Mouse (Mus musculus): ENCODE results near the gene Palm3. TPM values are rescaled to one million over a fixed set of nuclear protein-coding genes. Genes with fewer than 3 reads are reported as not detected.

Palm3 gene
- polyA plus RNA-seq, 1 experiment from 2014 or later, result 6.9 TPM

- Histone ChIP-seq H3K9me3 (no peaks in the 10 kb centered on the region), H3K4me2 (peak overlapping the region; percentile 97), H3K36me3 (no peaks in the 10 kb centered on the region), H3K27me3 (peaks cover 53% of the 10 kb centered on the region), H3K4me1 (peaks cover 28% of the 10 kb centered on the region), H3K9ac (peak overlapping the region; percentile 69), H3K4me3 (peak overlapping the region; percentile 56), H3K27ac (no peak overlapping the region)
- ATAC-seq (ENCODE audit: insufficient number of reproducible peaks, insufficient read depth, low FRiP score, low TSS enrichment, low read depth), result no peak
- 2% methylated on average over 83 of the region's 83 CpGs for WGBS
Measured at GRCm38 (mm10) chr8:84010625-84011611, 10.4 kb upstream of the Palm3 start.

DNA sequence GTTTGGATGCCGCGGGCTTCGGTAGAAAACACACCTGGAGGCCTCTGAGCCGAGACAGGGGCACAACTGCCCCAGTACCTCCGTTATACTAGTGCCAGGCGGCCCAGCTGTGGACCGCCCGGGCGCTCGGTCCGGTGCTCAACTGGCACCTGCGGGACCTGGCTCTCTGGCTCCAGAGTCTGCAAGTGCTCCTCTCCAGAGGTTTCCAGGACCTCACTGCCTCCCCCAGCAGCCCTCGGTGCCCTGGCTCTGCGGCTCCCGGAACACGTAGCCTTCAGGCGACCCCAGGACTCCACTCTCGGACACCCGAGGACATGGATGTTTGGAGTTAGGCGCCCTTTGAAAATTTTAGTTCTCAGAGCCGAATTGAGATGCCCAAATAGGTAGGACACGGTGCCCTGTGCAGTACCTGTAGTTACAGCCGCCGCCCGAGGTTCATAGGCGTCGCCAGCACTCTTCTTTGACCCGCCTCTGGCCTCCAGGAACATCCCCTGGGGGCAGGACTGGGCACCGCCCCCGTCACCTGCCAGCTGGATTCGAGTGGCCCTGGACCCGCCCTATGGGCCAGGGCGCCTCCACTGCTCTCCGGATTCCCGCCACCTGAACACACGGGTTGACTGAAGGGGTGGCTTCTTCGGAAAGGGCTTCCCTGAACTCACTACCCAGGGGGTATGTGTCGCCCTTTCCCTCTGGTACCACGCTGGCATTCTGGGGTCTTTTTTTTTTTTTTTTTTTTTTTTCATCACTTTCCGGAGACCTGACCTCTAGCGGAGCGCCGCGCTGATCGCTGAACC lies 9.4 kb upstream of the Palm3 start, which contains the start of gene 2210011C24Rik:
Gene 2210011C24Rik (minus strand): TSS at position 467 of the 794 bp plus-strand sequence.
- H3K27ac ChIP-seq, result no peak within 1 kb of the TSS
- H3K9ac ChIP-seq, result peak within 1 kb of the TSS; percentile 69
- H3K9me3 ChIP-seq, result no peaks in the 10 kb centered on the region
- H3K4me3 ChIP-seq, result peak within 1 kb of the TSS; percentile 56
- H3K4me2 ChIP-seq, result peak within 1 kb of the TSS; percentile 97
- peaks cover 53% of the 10 kb centered on the region for H3K27me3 ChIP-seq
- no peaks in the 10 kb centered on the region for H3K36me3 ChIP-seq
- H3K4me1 ChIP-seq, result peaks cover 28% of the 10 kb centered on the region
- WGBS, result 1% methylated on average over 45 of the region's 45 CpGs
- no peak for ATAC-seq (ENCODE audit: insufficient number of reproducible peaks, insufficient read depth, low FRiP score, low TSS enrichment, low read depth)

DNA sequence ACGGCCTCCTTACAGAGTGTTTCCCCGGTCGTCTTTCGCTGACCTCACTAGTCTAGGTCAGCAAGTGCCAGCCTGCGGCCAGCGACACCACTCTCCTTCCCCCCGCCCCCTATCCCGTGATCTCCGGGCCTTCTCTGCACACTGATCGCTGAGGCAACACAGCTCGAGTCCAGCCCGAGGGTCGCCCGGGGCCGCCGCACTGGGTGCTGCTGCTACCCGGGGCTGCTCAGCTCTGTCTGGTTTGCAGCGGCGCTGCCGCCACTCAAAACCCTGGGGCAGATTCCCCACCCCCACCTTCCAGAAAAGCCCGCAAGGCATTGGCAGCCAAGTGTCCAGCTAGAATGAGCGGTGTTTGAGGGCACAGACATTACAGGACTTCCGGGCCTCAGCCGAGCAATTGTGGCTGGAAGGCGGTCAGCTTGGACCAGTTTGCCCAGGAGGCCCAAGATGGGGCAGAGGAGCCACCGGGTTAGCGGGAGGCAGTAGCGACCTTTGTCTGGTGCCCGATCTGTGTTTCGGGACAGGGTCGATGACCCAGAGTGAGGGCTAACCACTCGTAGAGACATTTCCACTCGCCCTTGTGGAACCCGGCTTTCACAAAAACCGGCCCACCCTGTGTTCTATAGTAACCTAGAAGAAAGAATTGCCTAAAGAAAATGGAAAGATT lies 8.6 kb upstream of the Palm3 start:
- WGBS, result 5% methylated on average over 35 of the region's 35 CpGs
- no peaks in the 10 kb centered on the region for H3K36me3 ChIP-seq
- H3K9ac ChIP-seq, result peak overlapping the region; percentile 69; the same call in 1 of the 2 replicates
- peaks cover 28% of the 10 kb centered on the region for H3K4me1 ChIP-seq
- no peaks in the 10 kb centered on the region for H3K9me3 ChIP-seq
- ATAC-seq (ENCODE audit: insufficient number of reproducible peaks, insufficient read depth, low FRiP score, low TSS enrichment, low read depth), result no peak
- no peak overlapping the region for H3K27ac ChIP-seq
- H3K4me2 ChIP-seq, result peak overlapping the region; percentile 97
- peak overlapping the region; percentile 56 for H3K4me3 ChIP-seq
- H3K27me3 ChIP-seq, result peaks cover 53% of the 10 kb centered on the region

- H3K27ac ChIP-seq, result no peak overlapping the region
- peaks cover 18% of the 10 kb centered on the region for H3K4me1 ChIP-seq
- H3K4me2 ChIP-seq, result no peak overlapping the region
- no peak overlapping the region for H3K9ac ChIP-seq
- WGBS, result 91% methylated on average over 5 of the region's 5 CpGs
- H3K9me3 ChIP-seq, result no peaks in the 10 kb centered on the region
- peaks cover 46% of the 10 kb centered on the region for H3K27me3 ChIP-seq
- no peaks in the 10 kb centered on the region for H3K36me3 ChIP-seq
- no peak for ATAC-seq (ENCODE audit: insufficient number of reproducible peaks, insufficient read depth, low FRiP score, low TSS enrichment, low read depth)
- H3K4me3 ChIP-seq, result no peak overlapping the region
Measured at GRCm38 (mm10) chr8:84015833-84016232, 5.4 kb upstream of the Palm3 start.

DNA sequence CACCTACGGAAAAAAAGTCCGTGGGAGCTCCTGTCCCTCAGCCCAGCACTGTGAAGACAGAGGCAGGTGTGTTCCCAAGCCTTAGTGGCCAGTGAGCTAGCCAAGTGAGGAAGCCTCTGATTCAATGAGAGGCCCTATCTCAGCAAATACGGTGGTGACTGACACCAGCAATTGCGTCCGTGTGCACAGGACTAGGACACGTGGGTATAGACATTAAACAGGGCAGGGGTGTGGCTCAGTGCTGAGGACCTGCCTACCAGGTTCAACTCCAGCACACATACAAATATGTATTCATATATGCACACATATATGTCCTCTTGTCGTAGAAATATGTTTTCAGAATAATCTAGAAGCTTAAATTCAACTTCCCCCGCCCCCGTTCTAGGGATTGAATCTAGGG lies 1.5 kb upstream of the Palm3 start:
- no peak overlapping the region for H3K4me3 ChIP-seq
- no peak overlapping the region for H3K4me2 ChIP-seq
- H3K27me3 ChIP-seq, result peaks cover 37% of the 10 kb centered on the region
- no peak for ATAC-seq (ENCODE audit: insufficient number of reproducible peaks, insufficient read depth, low FRiP score, low TSS enrichment, low read depth)
- no peaks in the 10 kb centered on the region for H3K9me3 ChIP-seq
- 78% methylated on average over 9 of the region's 9 CpGs for WGBS
- H3K9ac ChIP-seq, result no peak overlapping the region
- H3K36me3 ChIP-seq, result no peaks in the 10 kb centered on the region
- no peak overlapping the region for H3K27ac ChIP-seq
- peaks cover 13% of the 10 kb centered on the region for H3K4me1 ChIP-seq

- Histone ChIP-seq H3K27ac (no peak overlapping the region), H3K9me3 (no peaks in the 10 kb centered on the region), H3K4me1 (peaks cover 21% of the 10 kb centered on the region), H3K9ac (no peak overlapping the region; the same call in 1 of the 2 replicates), H3K36me3 (no peaks in the 10 kb centered on the region), H3K4me3 (0 out of 2 replicates have a peak overlapping the region, but pooled peaks have one; percentile 12), H3K4me2 (peak overlapping the region; percentile 33), H3K27me3 (peaks cover 43% of the 10 kb centered on the region)
- WGBS, result 45% methylated on average over 12 of the region's 12 CpGs
- ATAC-seq (ENCODE audit: insufficient number of reproducible peaks, insufficient read depth, low FRiP score, low TSS enrichment, low read depth), result no peak
Measured at GRCm38 (mm10) chr8:84021569-84021968, 298 bp downstream of the Palm3 start.

DNA sequence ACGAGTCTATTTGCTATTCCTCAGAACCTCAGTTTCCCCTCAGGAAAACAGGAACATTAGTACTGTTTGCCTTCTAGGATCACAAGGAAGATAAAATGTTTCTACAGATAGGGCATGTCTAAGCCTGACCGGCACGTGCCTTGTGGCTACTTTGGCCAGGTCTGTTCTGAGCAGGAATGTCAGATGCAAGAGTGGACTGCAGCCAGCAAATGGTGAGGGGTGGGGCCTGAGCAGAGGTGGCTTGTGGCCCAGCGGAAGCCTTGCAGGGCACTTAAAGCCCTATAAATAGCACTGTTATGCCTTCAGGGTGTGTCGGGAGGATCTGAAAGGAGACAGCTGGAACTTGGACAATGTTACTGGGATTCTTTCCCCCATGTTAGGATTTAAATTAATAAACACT lies 1.8 kb downstream of the Palm3 start:
- Histone ChIP-seq H3K9ac (no peak overlapping the region), H3K27me3 (peaks cover 57% of the 10 kb centered on the region)

DNA sequence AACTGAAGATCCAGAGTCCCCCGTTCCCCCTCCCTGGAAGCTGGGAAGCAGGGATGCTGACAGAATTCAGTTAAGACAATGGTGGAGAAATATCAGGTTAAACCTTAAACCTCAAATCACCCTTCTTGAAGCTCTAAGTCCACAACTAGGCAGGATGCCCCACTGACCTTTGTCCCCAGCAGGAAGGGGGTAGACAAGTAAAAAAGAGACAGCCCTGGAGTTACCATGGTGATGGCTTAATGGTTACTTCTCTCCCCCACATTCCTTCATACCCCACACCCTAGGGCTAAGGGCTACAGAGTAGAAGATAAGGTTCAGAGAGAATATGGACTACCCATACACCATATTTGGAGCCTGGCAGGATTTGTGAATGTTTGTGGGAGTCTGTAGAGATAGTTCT lies 2.4 kb downstream of the Palm3 start:
- ATAC-seq (ENCODE audit: insufficient number of reproducible peaks, insufficient read depth, low FRiP score, low TSS enrichment, low read depth), result no peak
- H3K9me3 ChIP-seq, result no peaks in the 10 kb centered on the region
- no peak overlapping the region for H3K27ac ChIP-seq
- peaks cover 62% of the 10 kb centered on the region for H3K27me3 ChIP-seq
- H3K36me3 ChIP-seq, result no peaks in the 10 kb centered on the region
- no peak overlapping the region for H3K9ac ChIP-seq
- peaks cover 32% of the 10 kb centered on the region for H3K4me1 ChIP-seq
- no peak overlapping the region for H3K4me2 ChIP-seq
- WGBS, result 54% methylated on average over 1 of the region's 1 CpGs
- no peak overlapping the region for H3K4me3 ChIP-seq

More for the DNA sequence above, 1.8 kb downstream of the Palm3 start:
- no peak overlapping the region for H3K27ac ChIP-seq
- no peak for ATAC-seq (ENCODE audit: insufficient number of reproducible peaks, insufficient read depth, low FRiP score, low TSS enrichment, low read depth)
- H3K4me3 ChIP-seq, result no peak overlapping the region
- 20% methylated on average over 5 of the region's 5 CpGs for WGBS
- H3K9me3 ChIP-seq, result no peaks in the 10 kb centered on the region
- H3K4me2 ChIP-seq, result no peak overlapping the region
- H3K4me1 ChIP-seq, result peaks cover 32% of the 10 kb centered on the region
- no peaks in the 10 kb centered on the region for H3K36me3 ChIP-seq

- peaks cover 62% of the 10 kb centered on the region for H3K27me3 ChIP-seq
- no peak overlapping the region for H3K9ac ChIP-seq
- peaks cover 32% of the 10 kb centered on the region for H3K4me1 ChIP-seq
- no peak for ATAC-seq (ENCODE audit: insufficient number of reproducible peaks, insufficient read depth, low FRiP score, low TSS enrichment, low read depth)
- no peaks in the 10 kb centered on the region for H3K36me3 ChIP-seq
- no peak overlapping the region for H3K4me2 ChIP-seq
- 13% methylated on average over 10 of the region's 10 CpGs for WGBS
- no peak overlapping the region for H3K4me3 ChIP-seq
- H3K27ac ChIP-seq, result no peak overlapping the region
- H3K9me3 ChIP-seq, result no peaks in the 10 kb centered on the region
Measured at GRCm38 (mm10) chr8:84024171-84024570, 2.9 kb downstream of the Palm3 start.

GRCm38 (mm10) chr8:84025863-84026262 lies 4.6 kb downstream of the Palm3 start:
- Histone ChIP-seq H3K27ac (no peak overlapping the region), H3K27me3 (peaks cover 55% of the 10 kb centered on the region), H3K36me3 (no peaks in the 10 kb centered on the region), H3K4me1 (peaks cover 32% of the 10 kb centered on the region), H3K9me3 (no peaks in the 10 kb centered on the region), H3K4me2 (peak overlapping the region; percentile 84), H3K4me3 (peak overlapping the region; percentile 54), H3K9ac (peak overlapping the region; percentile 70)
- under 1% methylated on average over 41 of the region's 41 CpGs for WGBS
- peak; percentile 78 for ATAC-seq (ENCODE audit: insufficient number of reproducible peaks, insufficient read depth, low FRiP score, low TSS enrichment, low read depth)

- H3K36me3 ChIP-seq, result no peaks in the 10 kb centered on the region
- H3K9ac ChIP-seq, result no peak overlapping the region
- no peak for ATAC-seq (ENCODE audit: insufficient number of reproducible peaks, insufficient read depth, low FRiP score, low TSS enrichment, low read depth)
- WGBS, result 12% methylated on average over 10 of the region's 10 CpGs
- no peak overlapping the region for H3K4me2 ChIP-seq
- H3K27me3 ChIP-seq, result peaks cover 39% of the 10 kb centered on the region
- H3K27ac ChIP-seq, result no peak overlapping the region
- peaks cover 27% of the 10 kb centered on the region; the same call in 1 of the 2 replicates for H3K4me1 ChIP-seq
- H3K9me3 ChIP-seq, result no peaks in the 10 kb centered on the region
- H3K4me3 ChIP-seq, result no peak overlapping the region
Measured at GRCm38 (mm10) chr8:84027449-84027848, 6.2 kb downstream of the Palm3 start.

Measured in embryonic facial prominence, embryonic 13.5 days (tissue).